Mouse (Mus musculus) adrenal gland, postnatal 10 days (tissue): Measurements from ENCODE around the gene Slc29a1. TPM values are rescaled to one million over a fixed set of nuclear protein-coding genes. Genes with fewer than 3 reads are reported as not detected.

Experiments
- DNase-seq: peaks from one replicate; pipeline ENCODE4 v3.0.0; 2021; ENCODE audit warnings: mixed read lengths
- total RNA-seq, 2 experiments: library from RNA; stranded (reverse); gene quantifications; 2 replicates each; pipeline ENCODE4 v1.2.3; 2021

Slc29a1 gene
- total RNA-seq, 2 experiments from 2014 or later, result 130 to 145 TPM

DNA sequence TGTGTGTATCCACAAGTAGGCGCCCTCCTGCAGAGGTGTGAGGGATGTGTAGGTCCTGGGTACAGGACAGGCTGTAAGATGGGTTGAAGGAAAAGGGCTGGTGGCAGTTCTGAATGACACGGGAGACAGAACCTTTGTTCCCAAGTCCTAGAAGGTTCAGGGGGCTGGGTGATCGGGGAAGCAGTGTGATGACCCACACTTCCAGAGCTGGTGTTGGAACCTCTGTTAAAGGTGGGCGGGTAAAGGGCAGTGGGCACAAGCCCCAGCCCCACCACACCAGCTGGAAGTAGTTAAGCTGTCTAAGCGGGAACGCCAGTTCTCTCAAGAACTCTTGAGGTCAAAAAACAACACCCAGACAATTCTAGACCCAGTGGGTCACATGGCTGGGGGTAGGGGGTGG, 9.0 kb downstream of the Slc29a1 start:
- DNase-seq, result peak; percentile 8

DNA sequence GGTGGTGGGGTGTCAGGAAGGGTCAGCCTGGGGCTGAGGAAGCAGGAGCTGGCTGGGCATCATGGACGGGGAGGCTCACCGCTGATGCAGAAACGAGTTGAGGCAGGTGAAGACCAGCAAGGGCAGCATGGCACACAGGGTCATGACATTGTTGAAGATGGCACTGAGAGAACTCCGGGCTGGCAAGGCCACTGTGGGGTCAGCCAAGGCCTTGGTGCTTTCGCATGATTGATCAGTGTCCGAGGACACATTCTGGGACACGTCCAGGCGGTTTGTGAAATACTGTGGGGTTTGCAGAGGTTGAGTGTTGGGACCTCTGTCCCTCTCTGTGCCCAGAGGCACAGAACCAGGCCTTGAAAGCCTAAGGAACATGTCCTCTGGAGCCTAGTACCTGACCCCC, 9.6 kb downstream of the Slc29a1 start:
- DNase-seq, result peak; percentile 85

DNA sequence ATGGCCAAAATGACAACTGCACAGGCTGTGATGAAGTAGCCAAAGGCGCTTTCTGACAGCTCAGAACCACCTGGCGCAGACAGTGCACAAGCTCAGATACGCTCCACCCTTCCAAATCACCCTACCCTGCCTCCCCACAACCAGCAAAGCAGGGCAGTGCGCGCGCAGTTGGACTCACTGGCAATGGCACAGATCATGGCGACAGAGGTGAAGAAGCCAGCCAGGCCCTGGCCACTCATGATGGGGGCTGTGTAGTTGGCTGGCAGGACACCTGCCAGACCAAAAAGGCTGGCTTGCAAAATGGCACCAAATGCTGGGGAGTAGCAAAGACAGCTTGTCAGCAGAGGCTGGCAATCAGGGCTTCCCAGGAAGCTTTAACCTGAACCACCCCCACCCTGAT, 10.2 kb downstream of the Slc29a1 start:
- peak; percentile 55 for DNase-seq

DNA sequence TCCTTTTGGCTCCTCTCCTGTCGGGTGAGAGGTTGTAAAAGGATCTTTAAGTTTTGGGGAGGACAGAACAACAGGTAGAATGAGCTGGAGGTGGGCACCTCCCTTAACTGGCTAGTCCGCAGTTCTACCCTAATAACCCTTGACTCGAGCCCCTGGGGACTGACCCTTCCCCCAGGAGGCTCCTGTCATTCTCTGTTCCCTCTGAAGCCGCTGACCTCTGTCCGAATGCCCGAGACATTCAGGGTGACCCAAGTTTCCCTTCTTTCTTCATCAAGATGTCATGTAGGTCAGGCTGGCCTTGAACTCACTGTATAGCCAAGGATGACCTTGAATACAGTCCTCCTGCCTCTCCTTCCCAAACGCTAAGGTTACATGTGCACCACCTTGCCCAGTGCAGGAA, 11.0 kb downstream of the Slc29a1 start:
- no peak for DNase-seq

DNA sequence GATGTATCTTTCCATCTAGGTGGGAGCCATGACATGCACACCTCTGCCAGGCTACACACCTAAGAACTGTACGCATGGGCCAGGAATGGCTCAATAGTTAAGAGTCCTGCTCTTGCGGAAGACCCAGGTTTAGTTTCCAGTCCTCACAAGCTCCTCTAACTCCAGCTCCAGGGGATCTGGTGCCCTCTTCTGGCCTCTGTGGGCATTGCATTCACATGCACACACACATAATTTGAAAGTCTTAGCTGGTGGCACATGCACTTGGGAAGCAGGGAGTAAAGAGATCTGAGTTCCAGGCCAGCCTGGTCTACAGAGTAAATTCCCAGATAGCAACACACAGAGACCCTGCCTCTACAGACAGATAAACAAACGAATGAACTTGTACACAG, 13.0 kb downstream of the Slc29a1 start:
- DNase-seq, result peak; percentile 48

DNA sequence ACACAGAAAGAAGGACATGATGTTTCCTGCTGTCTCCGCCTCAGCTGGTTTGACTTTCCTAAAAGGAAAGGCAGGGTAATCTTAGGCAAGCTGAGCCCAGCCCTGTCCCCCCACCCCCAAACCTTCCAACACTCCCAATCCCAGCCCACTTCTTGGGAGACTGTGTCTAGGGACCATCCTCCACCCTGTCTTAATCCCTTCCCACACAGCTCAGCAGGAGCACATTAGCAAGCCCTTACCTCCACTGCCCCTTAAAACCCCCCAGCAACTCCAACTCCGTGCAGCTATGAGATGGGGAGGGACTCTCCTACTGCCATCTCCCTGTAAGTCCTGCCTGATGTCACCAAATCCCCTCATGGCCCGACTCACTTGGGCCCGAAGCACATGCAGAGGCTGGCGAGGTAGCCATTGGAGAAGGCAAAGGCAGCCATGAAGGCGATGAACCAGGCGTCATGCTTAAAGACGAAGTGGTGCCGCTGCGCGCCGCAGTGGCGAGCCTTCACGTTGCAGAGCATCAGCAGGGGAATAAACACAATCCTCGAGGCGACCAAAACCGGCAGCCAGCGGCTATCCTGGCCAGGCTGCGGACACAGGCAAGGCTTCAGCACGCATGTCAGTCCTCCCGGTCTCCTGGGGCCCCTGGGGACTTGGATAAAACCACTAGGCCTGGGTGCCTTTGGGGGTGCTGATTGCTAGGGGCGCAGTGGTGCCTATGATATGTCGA, 13.5 kb downstream of the Slc29a1 start:
- DNase-seq, result no peak

DNA sequence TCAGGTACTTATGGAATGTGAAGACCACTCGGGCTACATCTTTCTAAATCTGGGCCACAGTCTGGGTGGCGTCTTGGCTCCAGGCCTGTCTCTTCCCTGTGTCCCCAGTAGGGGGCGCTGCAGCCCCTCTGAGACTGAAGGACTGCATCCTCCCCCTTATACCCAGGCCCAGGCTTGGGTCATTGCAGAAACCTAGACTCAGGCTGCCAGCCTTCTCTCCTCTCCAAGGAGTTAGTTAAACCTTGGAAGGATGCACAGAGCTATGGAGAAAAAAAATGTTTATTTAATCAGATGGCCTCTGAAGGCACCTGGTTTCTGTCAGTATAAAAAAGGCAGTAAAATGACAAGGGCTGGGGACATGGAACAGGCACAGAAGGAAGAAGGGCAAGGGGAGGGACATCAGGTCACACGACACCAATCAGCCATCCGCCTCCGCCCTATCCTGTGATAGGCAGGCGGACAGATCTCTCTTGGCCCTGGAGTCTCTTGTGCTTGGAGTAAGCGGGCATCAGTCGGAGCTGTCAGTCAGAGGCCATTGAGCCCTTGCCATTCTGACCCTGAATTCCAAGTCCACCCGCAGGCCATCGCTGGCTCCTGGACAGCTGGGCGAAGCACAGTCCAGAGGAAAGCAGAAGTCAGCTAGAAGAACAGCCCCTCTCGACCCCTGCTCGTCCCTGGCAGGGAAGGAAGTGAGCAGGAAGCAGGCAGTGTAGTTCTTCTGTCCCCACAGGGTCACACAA, 14.3 kb downstream of the Slc29a1 start:
- DNase-seq, result peak; percentile 87

DNA sequence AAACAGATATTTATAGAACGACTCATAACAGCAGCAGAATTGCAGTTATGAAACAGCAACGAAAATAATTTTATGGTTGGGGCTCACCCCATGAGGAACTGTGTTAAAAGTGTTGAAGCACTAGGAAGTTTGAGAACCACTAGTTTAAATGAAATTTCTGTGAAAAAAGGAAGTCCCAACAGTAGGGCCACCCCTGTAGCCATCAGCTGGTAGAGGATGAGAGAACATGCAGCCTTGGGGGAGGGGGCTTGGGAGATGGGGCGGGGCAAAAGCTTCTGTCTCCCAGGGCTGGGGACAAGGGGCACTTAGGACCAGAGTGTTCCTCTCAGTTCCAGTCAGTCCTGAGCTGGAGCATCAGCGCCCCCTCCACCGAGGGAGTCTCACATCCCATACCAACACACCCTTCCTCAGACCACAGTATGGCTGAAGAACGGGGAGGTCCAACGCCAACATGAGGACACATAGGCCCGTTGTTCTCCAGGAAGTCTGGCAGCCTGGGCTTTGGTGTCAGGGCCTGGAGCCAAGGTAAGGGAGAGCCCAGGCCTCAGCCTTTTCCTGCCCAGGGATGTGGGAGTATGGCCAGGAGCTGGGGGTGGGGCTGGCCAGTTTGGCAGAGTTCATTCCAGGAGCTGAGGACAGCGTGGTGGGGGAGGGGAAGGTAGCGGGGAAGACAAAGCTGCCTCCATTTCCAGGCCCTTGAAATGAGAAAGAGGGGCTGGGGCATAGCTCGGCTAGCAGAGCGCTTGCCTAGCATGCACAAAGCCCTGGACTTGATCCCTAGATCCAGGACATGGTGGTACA, 15.1 kb downstream of the Slc29a1 start:
- peak; percentile 93 for DNase-seq

DNA sequence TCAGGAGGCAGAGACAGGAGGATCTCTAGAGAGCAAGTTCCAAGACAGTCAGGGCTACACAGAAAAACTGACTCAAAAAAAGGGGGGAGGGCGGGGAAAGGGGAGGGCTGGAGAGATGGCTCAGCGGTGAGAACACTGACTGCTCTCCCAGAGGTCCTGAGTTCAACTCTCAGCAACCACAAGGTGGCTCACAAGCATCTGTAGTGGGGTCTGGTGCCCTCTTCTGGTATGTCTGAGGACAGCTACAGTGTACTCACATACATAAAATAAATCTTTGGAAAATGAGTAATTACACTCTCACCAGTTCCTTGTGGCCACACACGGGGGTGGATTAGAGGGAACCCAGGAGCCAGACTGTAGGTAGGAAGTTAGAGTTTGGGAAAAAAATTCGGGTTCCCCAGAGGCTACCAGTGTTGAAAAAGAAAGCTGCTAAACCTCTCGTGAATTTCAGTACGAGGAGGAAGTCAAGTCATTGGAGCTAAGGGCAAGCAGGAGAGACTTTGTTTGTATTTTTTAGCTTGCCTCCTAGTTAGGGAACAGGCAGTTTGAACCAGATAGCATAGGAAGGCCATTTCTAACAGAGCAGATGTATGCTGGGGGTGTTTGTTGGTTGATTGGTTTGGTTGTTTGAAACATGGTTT, 16.6 kb downstream of the Slc29a1 start:
- DNase-seq, result no peak

DNA sequence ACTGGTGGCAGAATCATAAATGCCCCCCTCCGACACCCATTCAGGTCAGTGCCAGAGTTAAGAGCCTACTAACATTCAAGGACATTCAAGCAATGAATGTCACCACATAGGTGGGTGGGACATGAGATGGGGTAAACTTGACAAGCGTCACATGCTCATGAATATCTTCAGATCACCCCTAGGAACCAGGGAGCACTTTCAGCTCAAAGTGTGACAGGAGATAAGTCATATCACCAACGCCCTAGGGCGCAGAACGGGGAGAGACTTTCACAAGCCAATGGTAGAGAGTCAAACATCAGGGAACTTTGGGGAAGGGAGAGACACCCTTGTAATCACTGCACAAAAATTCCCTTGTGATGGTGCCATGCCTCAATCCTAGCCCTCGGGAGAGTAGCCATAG, 17.2 kb downstream of the Slc29a1 start:
- DNase-seq, result no peak

DNA sequence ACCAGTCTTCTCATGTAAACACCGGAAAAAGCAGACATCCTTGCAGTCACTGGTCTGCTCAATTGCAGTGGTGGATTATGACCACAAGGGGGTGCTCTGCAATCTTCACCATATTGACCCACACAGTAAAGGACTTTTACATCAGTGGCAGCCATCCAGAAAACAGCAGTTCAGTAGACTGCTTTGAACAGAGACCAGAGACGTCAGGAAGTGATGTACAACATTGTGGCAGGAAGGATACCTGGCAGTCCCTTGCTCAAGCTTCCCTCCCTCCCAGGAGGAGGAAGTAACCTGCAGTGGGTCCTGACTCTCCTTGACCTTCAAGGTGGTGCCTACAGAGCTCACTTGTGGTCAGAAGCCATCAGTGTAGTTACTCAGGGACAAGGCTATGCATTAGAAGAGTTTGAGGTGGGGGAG, 17.8 kb downstream of the Slc29a1 start:
- DNase-seq, result peak; percentile 82

DNA sequence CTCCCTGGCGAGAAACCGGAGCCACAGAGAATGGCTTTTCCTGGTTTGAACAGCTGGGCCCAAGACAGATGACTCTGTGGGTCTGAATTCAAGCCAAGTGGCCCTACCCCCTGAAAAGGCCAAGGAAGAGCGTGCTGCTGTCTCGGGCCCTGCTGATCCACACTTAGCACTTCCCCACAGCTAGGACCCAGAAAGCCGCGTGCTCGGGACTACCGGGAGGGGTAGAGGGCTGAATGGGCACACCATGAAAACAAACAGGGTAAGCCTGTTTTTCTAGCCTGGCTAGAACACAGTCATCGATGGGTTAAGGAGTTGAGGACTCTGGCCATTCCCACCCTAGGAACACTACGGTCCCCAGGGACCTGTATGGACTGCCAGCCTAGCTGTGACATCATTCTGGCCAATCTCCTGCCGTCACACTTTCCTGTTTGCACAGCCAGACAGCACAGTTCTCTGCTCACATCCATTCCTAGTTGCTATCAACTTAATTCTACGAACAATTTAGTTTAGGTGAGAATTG, 18.4 kb downstream of the Slc29a1 start:
- peak; percentile 42 for DNase-seq

DNA sequence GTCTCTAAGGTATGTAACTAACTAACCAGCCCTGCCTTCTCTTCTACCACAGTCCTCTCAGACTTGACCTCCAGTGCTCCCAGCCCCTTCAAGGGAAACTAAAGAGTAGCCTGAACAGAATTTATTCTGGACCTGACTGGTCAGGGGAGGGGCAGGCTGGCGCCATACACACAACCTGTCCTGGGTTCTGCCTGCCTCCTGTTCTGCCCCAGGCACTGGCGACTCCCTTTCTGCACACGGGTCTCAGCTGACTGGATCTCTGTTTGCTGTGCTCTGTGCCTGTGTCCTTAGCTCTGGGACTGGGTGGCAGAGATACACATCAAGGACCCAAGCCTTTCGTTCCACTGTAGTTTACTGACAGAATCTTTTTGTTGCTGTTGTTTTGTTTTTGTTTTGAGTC, 19.9 kb downstream of the Slc29a1 start:
- no peak for DNase-seq

DNA sequence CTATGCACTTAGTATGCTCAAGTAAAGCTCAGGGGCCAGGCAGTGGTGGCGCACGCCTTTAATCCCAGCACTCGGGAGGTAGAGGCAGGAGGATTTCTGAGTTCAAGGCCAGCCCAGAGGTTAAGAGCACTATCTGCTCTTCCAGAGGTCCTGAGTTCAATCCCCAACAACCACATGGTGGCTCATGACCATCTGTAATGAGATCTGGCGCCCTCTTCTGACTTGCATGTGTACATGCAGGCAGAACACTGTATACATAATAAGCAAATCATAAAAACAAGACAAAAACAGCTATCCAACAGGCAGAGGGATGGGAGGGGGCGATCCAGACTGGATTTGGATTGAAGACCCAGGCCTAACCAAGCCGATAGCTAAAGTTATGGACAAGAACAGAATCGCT, 20.6 kb downstream of the Slc29a1 start:
- peak; percentile 47 for DNase-seq

DNA sequence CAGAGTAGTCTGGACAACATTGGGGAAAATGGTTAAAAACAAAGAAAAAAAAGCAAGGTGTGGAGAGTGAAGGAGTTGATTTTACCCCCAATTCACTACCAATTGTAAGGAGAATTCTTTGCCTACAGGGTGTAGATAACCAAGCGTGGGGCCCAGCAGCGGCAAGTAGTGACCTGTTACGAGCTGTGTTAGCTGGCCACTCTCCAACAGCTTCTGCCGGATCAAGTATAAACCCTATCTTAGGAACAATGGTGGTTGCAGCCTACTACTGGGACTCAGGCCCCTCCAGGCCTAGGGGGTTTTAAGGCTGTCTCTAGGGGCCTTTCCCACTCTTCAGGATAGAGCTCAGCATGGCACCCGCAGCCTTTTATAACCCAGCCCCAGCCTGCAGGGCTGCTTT, 21.2 kb downstream of the Slc29a1 start:
- no peak for DNase-seq

DNA sequence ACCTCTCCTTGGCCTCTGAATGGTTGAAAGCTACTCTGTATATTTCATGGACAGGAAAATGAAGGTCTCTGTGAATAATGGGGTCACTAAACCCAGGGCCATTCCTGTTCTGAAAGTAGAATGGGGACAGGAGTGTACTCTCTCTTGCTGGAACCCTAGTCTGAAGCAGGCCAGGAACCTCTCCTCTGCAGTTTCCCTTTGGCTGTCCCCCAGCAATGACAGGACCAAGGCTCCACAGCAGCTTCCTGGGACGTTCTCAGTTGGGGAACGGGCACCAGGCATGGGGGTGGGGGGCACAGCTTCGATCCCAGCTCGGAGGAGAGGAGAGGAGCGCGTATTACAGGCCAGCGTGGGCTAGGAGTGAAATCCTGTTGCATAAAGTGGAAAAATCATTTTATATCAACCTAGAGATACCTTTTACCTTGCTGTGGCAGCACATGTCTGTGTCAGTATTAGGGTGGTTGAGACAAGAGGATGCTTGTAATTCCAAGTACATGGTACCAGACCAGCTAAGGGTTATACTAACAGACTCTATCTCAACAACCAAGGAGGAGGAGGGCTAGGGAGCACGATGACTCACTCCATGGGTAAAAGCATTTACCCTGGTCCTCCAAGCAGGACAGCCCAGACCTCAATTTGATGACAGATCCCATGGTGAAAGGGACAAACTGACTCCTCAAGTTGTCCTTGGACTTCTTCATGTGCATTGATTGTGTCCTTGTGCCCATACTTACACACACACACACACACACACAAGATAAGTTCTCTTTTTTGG, 24.1 kb downstream of the Slc29a1 start:
- DNase-seq, result no peak

DNA sequence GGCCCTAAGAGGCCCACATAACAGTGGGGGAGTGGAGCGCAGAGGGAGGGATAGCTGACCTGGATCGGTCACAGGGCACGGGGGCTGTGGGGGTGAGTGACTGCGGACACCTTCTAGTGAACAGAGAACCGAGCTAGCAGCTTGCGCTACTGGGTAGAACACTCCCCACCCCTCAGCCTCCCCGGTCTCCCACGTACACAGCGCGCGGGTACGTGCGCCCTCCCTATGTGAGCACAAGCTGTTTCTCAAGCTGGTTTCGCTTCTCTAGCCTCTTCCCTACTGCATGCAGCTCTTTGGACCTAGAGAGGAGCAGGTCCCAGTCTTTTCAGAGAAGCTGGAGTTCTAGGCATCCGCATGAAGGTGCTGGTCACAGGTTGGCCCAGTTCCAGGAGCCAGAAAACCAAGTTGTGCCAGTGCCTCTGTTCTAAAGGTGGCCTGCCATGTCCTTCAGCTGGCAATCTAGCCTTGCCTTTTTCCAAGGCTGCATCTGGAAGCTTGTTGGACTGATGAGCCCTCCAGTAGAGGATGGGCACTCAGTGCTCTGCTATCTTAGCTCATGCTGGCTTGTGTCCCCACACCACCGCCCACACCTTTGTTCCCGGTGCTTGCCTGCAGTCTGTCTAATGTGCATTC, 25.2 kb downstream of the Slc29a1 start:
- DNase-seq, result peak; percentile 84

DNA sequence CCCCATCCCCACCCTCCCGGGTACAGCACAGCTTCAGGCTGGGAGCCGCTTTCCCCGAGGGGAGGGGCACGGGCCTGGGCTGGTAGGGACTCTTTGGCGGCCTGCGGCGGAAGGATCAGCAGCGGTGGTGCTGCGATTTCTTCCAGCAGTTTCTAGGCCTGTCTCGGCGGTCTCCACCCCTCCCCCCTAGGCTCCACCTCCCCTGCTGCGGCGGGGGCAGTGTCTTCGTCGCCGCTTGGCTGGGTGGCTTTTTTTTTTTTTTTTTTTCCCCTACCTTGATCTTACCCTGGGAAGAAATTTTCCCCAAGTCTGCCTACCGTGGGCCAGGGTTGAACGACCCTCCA, 25.7 kb downstream of the Slc29a1 start:
- DNase-seq, result peak; percentile 98

DNA sequence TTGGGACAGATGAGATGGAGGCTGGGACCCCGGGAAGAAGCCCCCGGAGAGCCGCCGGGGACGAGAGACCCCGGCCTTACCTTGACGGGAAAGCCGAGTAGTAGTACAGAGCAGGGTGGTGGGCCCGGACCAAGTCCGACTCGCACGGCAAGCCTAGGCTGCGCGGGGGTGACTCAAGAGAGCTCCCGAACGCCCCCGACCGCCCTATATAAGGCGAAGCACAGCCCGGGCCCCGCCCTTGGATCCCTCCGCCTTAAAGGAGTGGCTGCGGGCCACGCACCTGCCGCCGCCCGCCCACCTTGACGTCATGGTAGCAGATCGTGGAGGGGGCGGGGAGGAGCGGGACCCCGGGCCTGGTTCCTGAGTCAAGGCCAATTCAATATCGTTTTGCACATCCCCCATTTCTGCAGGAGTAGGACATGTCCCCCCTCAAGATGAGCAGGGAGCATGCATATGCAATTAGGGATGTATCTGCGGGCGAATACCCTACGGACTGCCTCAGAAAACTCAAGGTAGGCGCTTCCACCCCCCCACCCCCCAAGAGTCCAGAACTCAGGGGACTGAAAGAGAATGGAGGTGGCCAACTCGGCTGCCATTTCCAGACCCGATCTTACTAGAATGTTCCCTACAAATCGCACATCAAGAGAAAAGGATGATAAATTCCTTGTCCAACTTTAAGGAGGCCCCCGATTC, 26.2 kb downstream of the Slc29a1 start, which contains the start of gene Hsp90ab1:
Hsp90ab1 (minus strand) TSS at position 185 of the 693 bp plus-strand sequence.
- peak; percentile 100 for DNase-seq
